In genomic region chr1:52231939-52232765, GRCm38 (mm10) we compare ENCODE assay signal across 8 mouse cellular contexts. TPM values are rescaled to one million over a fixed set of nuclear protein-coding genes. Genes with fewer than 3 reads are reported as not detected.
A peak's percentile ranks its signal among the peaks of the same experiment; 100 is the strongest.
DNase-seq lines count a peak whose midpoint lies in the region; ATAC-seq and TF ChIP-seq lines count a peak whose summit lies in the region.

No protein-coding gene starts in this region.

- under 1% methylated on average over 68 of the region's 69 CpGs for WGBS in bone marrow, adult 2 months
- WGBS in embryonic facial prominence, embryonic 15.5 days: under 1% methylated on average over 69 of the region's 69 CpGs
- under 1% methylated on average over 60 of the region's 69 CpGs for WGBS in heart, embryonic 10.5 days
- WGBS in kidney, embryonic 16.5 days: under 1% methylated on average over 57 of the region's 69 CpGs
- WGBS in liver, adult 2 months: 4% methylated on average over 69 of the region's 69 CpGs

- peak overlapping the region; percentile 76 for H3K4me2 ChIP-seq in embryonic facial prominence, embryonic 15.5 days (replicated peaks)
- H3K4me2 ChIP-seq in kidney, embryonic 16.5 days (replicated peaks; ENCODE audit: low read depth, low read length): peak overlapping the region; percentile 76

- H3K79me2 ChIP-seq in liver, adult 2 months (ENCODE audit: control insufficient read depth, insufficient read depth, low read length): no peaks in the 10 kb centered on the region

- no peak; the same call in 1 of the 2 replicates for TF ChIP-seq POLR2A in bone marrow, adult 2 months (IDR thresholded peaks at IDR 0.05; ENCODE audit: borderline replicate concordance, control insufficient read depth, low read depth, low read length)
- TF ChIP-seq POLR2A in liver, adult 2 months (IDR thresholded peaks at IDR 0.05; ENCODE audit: extremely low read depth, insufficient read depth, low read length): 0 out of 2 replicates have a peak, but pooled peaks have one; percentile 16

- no peaks in the 10 kb centered on the region for H3K36me3 ChIP-seq in embryonic facial prominence, embryonic 15.5 days
- H3K36me3 ChIP-seq in heart, embryonic 10.5 days: no peaks in the 10 kb centered on the region
- H3K36me3 ChIP-seq in kidney, embryonic 16.5 days (ENCODE audit: insufficient read depth, low read length): no peaks in the 10 kb centered on the region
- no peaks in the 10 kb centered on the region for H3K36me3 ChIP-seq in liver, adult 2 months (ENCODE audit: control insufficient read depth, insufficient read depth, low read length)

- no peaks in the 10 kb centered on the region for H3K9me3 ChIP-seq in embryonic facial prominence, embryonic 15.5 days (replicated peaks)
- H3K9me3 ChIP-seq in heart, embryonic 10.5 days: no peaks in the 10 kb centered on the region
- H3K9me3 ChIP-seq in kidney, embryonic 16.5 days (ENCODE audit: low read length): no peaks in the 10 kb centered on the region

- H3K9ac ChIP-seq in embryonic facial prominence, embryonic 15.5 days: peak overlapping the region; percentile 89
- peak overlapping the region; percentile 95 for H3K9ac ChIP-seq in kidney, embryonic 16.5 days (replicated peaks; ENCODE audit: low read length)
- peak overlapping the region; percentile 92 for H3K9ac ChIP-seq in liver, adult 2 months (ENCODE audit: low read depth, low read length)

- DNase-seq in B cell, adult 2 months: peak; percentile 83 to 84
- peak; percentile 87 for DNase-seq in heart, embryonic 10.5 days (ENCODE audit: low spot score)
- DNase-seq in liver, adult 2 months (ENCODE audit: extremely low read depth, low read depth, low spot score): peak; percentile 5
- peak; percentile 78 to 80 for DNase-seq in spleen, postnatal 36 days (ENCODE audit: low spot score in 2 of 2)

- no peaks in the 10 kb centered on the region for H3K27me3 ChIP-seq in embryonic facial prominence, embryonic 15.5 days
- no peaks in the 10 kb centered on the region for H3K27me3 ChIP-seq in heart, embryonic 10.5 days (ENCODE audit: insufficient read depth, poor library complexity, severe bottlenecking)
- H3K27me3 ChIP-seq in kidney, embryonic 16.5 days (ENCODE audit: insufficient read depth, low read length): no peaks in the 10 kb centered on the region
- peaks cover 5% of the 10 kb centered on the region; the same call in 1 of the 2 replicates for H3K27me3 ChIP-seq in liver, adult 2 months (ENCODE audit: control insufficient read depth, insufficient read depth, low read length)

- ATAC-seq in embryonic facial prominence, embryonic 15.5 days (ENCODE audit: insufficient number of reproducible peaks, low FRiP score, low TSS enrichment, low read depth): no peak
- ATAC-seq in kidney, embryonic 16.5 days (ENCODE audit: low FRiP score, low TSS enrichment): peak; percentile 44
- peak; percentile 40 for ATAC-seq in monocyte, adult 5-6 weeks (replicated peaks; ENCODE audit: insufficient number of reproducible peaks, low FRiP score, low TSS enrichment, poor library complexity, severe bottlenecking)

- H3K4me3 ChIP-seq in bone marrow, adult 2 months (replicated peaks; ENCODE audit: control insufficient read depth, low read depth, low read length): peak overlapping the region; percentile 82
- peak overlapping the region; percentile 90 for H3K4me3 ChIP-seq in embryonic facial prominence, embryonic 15.5 days (replicated peaks)
- H3K4me3 ChIP-seq in heart, embryonic 10.5 days: peak overlapping the region; percentile 97
- H3K4me3 ChIP-seq in kidney, embryonic 16.5 days (ENCODE audit: low read length): peak overlapping the region; percentile 93
- peak overlapping the region; percentile 97 for H3K4me3 ChIP-seq in liver, adult 2 months (ENCODE audit: insufficient read depth, low read depth, low read length)

- peak overlapping the region; percentile 98 for H3K27ac ChIP-seq in bone marrow, adult 2 months (ENCODE audit: control insufficient read depth, insufficient read depth, low read depth, low read length, poor library complexity)
- H3K27ac ChIP-seq in embryonic facial prominence, embryonic 15.5 days (replicated peaks): peak overlapping the region; percentile 96
- peak overlapping the region; percentile 99 for H3K27ac ChIP-seq in heart, embryonic 10.5 days
- peak overlapping the region; percentile 95 for H3K27ac ChIP-seq in kidney, embryonic 16.5 days (ENCODE audit: low read length)
- H3K27ac ChIP-seq in liver, adult 2 months (replicated peaks; ENCODE audit: insufficient read depth, low read depth, low read length): peak overlapping the region; percentile 24

- no peak for TF ChIP-seq CTCF in bone marrow, adult 2 months (IDR thresholded peaks at IDR 0.05; ENCODE audit: control insufficient read depth, insufficient read depth, low read length)
- no peak for TF ChIP-seq CTCF in liver, adult 2 months (IDR thresholded peaks at IDR 0.05; ENCODE audit: low read depth, low read length)

- no peaks in the 10 kb centered on the region; the same call in none of the 2 replicates for H3K4me1 ChIP-seq in bone marrow, adult 2 months (ENCODE audit: control insufficient read depth, insufficient read depth, low read length)
- H3K4me1 ChIP-seq in embryonic facial prominence, embryonic 15.5 days: 0 out of 2 replicates have a peak, but pooled peaks cover 2% of the 10 kb centered on the region
- peaks cover 15% of the 10 kb centered on the region for H3K4me1 ChIP-seq in heart, embryonic 10.5 days
- peaks cover 15% of the 10 kb centered on the region for H3K4me1 ChIP-seq in kidney, embryonic 16.5 days (ENCODE audit: insufficient read depth, low read length)
- 0 out of 2 replicates have a peak, but pooled peaks cover 4% of the 10 kb centered on the region for H3K4me1 ChIP-seq in liver, adult 2 months (ENCODE audit: control insufficient read depth, insufficient read depth, low read length)

RNA-seq across cellular contexts. Expression of gene Gls, which starts 0.9 kb away (rescaled TPM):
- 24.3 and 43.1 TPM in 2 replicates for polyA plus RNA-seq in bone marrow, adult 2 months (2011; ENCODE audit: insufficient read depth, insufficient read length, low replicate concordance, missing spikeins)
- polyA plus RNA-seq in embryonic facial prominence, embryonic 15.5 days (2015; fragmentation: Nextera tagmentation; extraction: Ambion mirVana): 20.8 and 21.4 TPM in 2 replicates
- 25.1 and 26.1 TPM in 2 replicates for polyA plus RNA-seq in heart, embryonic 10.5 days (2016; fragmentation: Nextera tagmentation; extraction: Ambion mirVana)
- 18.9 and 19.6 TPM in 2 replicates for polyA plus RNA-seq in kidney, embryonic 16.5 days (2015; fragmentation: Nextera tagmentation; extraction: Ambion mirVana)
- total RNA-seq in liver, adult 2 months (2014; rRNA removed): 10.5 and 20.8 TPM in 2 replicates
- 1.0 and 1.2 TPM in 2 replicates for polyA plus RNA-seq in liver, adult 2 months (2012; rRNA removed)
- total RNA-seq in monocyte, adult 5-6 weeks (2017): 354 to 365 TPM (median 355 TPM) in 3 replicates

Comparison
In these comparisons a context has a peak if more than half of its experiments do, and no peak if none do; other contexts are left out.
1. DNase-seq: peak in every context shown above with its lines; median percentile 87 in heart, embryonic 10.5 days; 84 in B cell, adult 2 months; 79 in spleen, postnatal 36 days; 5 in liver, adult 2 months.
2. H3K27ac ChIP-seq: peak in every context shown above with its lines; median percentile 99 in heart, embryonic 10.5 days; 98 in bone marrow, adult 2 months; 96 in embryonic facial prominence, embryonic 15.5 days; 95 in kidney, embryonic 16.5 days; 24 in liver, adult 2 months.